Mouse (Mus musculus) MEL (cell line): Measurements from ENCODE around the gene Tph1. TPM values are rescaled to one million over a fixed set of nuclear protein-coding genes. Genes with fewer than 3 reads are reported as not detected.

ENCODE experiments used
- DNase-seq: peaks from one replicate; pipeline ENCODE4 v3.0.0; 2011; ENCODE audit warnings: low read depth, low spot score
- H3K27ac ChIP-seq: 2 replicates; pipeline ENCODE4 v1.5.1; 2012; ENCODE audit warnings: low read depth, mild to moderate bottlenecking, control low read depth, low read length, moderate library complexity; ENCODE audit not compliant: control insufficient read depth
- H3K27me3 ChIP-seq, 2 experiments: fragments of 150-350 bp in 1 of 2; sonication (generic) in 1 of 2; 2 replicates each; pipeline ENCODE4 v1.6.1; 2012; ENCODE audit warnings: low read length in 2 of 2, mild to moderate bottlenecking in 2 of 2, improper control_type of control experiment in 1 of 2, moderate library complexity in 1 of 2; ENCODE audit not compliant: insufficient read depth in 2 of 2, control insufficient read depth in 1 of 2
- H3K36me3 ChIP-seq, 2 experiments: 2 replicates each; pipeline ENCODE4 v1.6.1; 2012 to 2014; ENCODE audit warnings: low read length in 2 of 2, improper control_type of control experiment in 1 of 2, inconsistent platforms in 1 of 2, mild to moderate bottlenecking in 1 of 2; ENCODE audit not compliant: insufficient read depth in 2 of 2, control insufficient read depth in 1 of 2
- H3K4me1 ChIP-seq, 2 experiments: fragments of 150-350 bp in 1 of 2; sonication (generic) in 1 of 2; 2 replicates each; pipeline ENCODE4 v1.6.1; 2012; ENCODE audit warnings: low read length in 2 of 2, improper control_type of control experiment in 1 of 2, mild to moderate bottlenecking in 1 of 2; ENCODE audit not compliant: insufficient read depth in 2 of 2, control insufficient read depth in 1 of 2
- H3K4me3 ChIP-seq, 2 experiments: fragments of 150-350 bp in 1 of 2; sonication (generic) in 1 of 2; 2 replicates each; pipeline ENCODE4 v1.5.1; 2012; ENCODE audit warnings: low read depth in 2 of 2, low read length in 2 of 2, mild to moderate bottlenecking in 2 of 2, moderate library complexity in 2 of 2, control low read depth in 1 of 2, improper control_type of control experiment in 1 of 2; ENCODE audit not compliant: control insufficient read depth in 1 of 2, insufficient read depth in 1 of 2
- H3K79me2 ChIP-seq: 2 replicates; pipeline ENCODE4 v1.6.1; 2012; ENCODE audit warnings: mild to moderate bottlenecking, low read length, moderate library complexity; ENCODE audit not compliant: control insufficient read depth, poor library complexity, insufficient read depth
- H3K9ac ChIP-seq: 2 replicates; pipeline ENCODE4 v1.6.1; 2012; ENCODE audit warnings: low read depth, mild to moderate bottlenecking, control low read depth, low read length, moderate library complexity; ENCODE audit not compliant: control insufficient read depth, poor library complexity, severe bottlenecking
- H3K9me3 ChIP-seq: fragments of 150-350 bp; sonication (generic); replicated peaks from 2 replicates; pipeline ENCODE4 v1.6.1; 2012; ENCODE audit warnings: mild to moderate bottlenecking, low read length, improper control_type of control experiment, moderate library complexity; ENCODE audit not compliant: insufficient read depth
- BHLHE40 ChIP-seq: IDR thresholded peaks from 2 replicates; pipeline ENCODE4 v1.6.1; 2012; ENCODE audit warnings: low read depth, mild to moderate bottlenecking, inconsistent platforms, low read length, improper control_type of control experiment, borderline replicate concordance
- CHD1 ChIP-seq: IDR thresholded peaks from 2 replicates; pipeline ENCODE4 v1.6.1; 2012; ENCODE audit warnings: low read depth, mild to moderate bottlenecking, inconsistent platforms, low read length, improper control_type of control experiment
- CHD2 ChIP-seq: IDR thresholded peaks from 2 replicates; pipeline ENCODE4 v1.6.1; 2011; ENCODE audit warnings: low read length, improper control_type of control experiment
- CTCF ChIP-seq, 3 experiments: IDR thresholded peaks in 2 of 3; conservative IDR thresholded peaks in 1 of 3; 2 replicates each; pipeline ENCODE4 v1.5.1; 2011 to 2012; ENCODE audit warnings: low read length in 3 of 3, low read depth in 2 of 3, mild to moderate bottlenecking in 2 of 3, improper control_type of control experiment in 1 of 3, inconsistent platforms in 1 of 3, mixed read lengths in 1 of 3, moderate library complexity in 1 of 3; ENCODE audit not compliant: control insufficient read depth in 1 of 3, insufficient read depth in 1 of 3, poor library complexity in 1 of 3, severe bottlenecking in 1 of 3
- E2F4 ChIP-seq: IDR thresholded peaks from 2 replicates; pipeline ENCODE4 v1.6.1; 2011; ENCODE audit warnings: low read depth, low read length, improper control_type of control experiment, borderline replicate concordance
- ELF1 ChIP-seq: IDR thresholded peaks from 2 replicates; pipeline ENCODE4 v1.6.1; 2014; ENCODE audit warnings: low read depth, mild to moderate bottlenecking, inconsistent platforms, low read length, improper control_type of control experiment, moderate library complexity
- ETS1 ChIP-seq: IDR thresholded peaks from 2 replicates; pipeline ENCODE4 v1.6.1; 2012; ENCODE audit warnings: low read depth, mild to moderate bottlenecking, inconsistent platforms, low read length, improper control_type of control experiment, moderate library complexity
- GABPA ChIP-seq: IDR thresholded peaks from 2 replicates; pipeline ENCODE4 v1.6.1; 2012; ENCODE audit warnings: low read depth, mild to moderate bottlenecking, inconsistent platforms, low read length, improper control_type of control experiment, moderate library complexity
- GATA1 ChIP-seq: IDR thresholded peaks from 2 replicates; pipeline ENCODE4 v1.6.1; 2011; ENCODE audit warnings: low read depth, low read length, improper control_type of control experiment
- HCFC1 ChIP-seq: IDR thresholded peaks from 2 replicates; pipeline ENCODE4 v1.6.1; 2012; ENCODE audit warnings: low read depth, mild to moderate bottlenecking, inconsistent platforms, low read length, improper control_type of control experiment, moderate library complexity
- JUND ChIP-seq: IDR thresholded peaks from 2 replicates; pipeline ENCODE4 v1.6.1; 2011; ENCODE audit warnings: low read depth, mild to moderate bottlenecking, improper control_type of control experiment, low read length
- KAT2A ChIP-seq: conservative IDR thresholded peaks from 2 replicates; pipeline ENCODE4 v1.6.1; 2012; ENCODE audit warnings: low read depth, low read length, improper control_type of control experiment, inconsistent platforms
- MAZ ChIP-seq: IDR thresholded peaks from 2 replicates; pipeline ENCODE4 v1.6.1; 2012; ENCODE audit warnings: low read depth, mild to moderate bottlenecking, inconsistent platforms, low read length, improper control_type of control experiment
- MEF2A ChIP-seq: IDR thresholded peaks from 2 replicates; pipeline ENCODE4 v1.6.1; 2014; ENCODE audit warnings: low read depth, mild to moderate bottlenecking, inconsistent platforms, low read length, improper control_type of control experiment; ENCODE audit not compliant: poor library complexity, insufficient replicate concordance, severe bottlenecking; ENCODE audit errors: extremely low read depth
- MXI1 ChIP-seq: IDR thresholded peaks from 2 replicates; pipeline ENCODE4 v1.6.1; 2011; ENCODE audit warnings: mild to moderate bottlenecking, low read depth, low read length, improper control_type of control experiment
- MYC ChIP-seq: IDR thresholded peaks from 2 replicates; pipeline ENCODE4 v1.6.1; 2011; ENCODE audit warnings: low read depth, mild to moderate bottlenecking, low read length, improper control_type of control experiment, moderate library complexity
- NELFE ChIP-seq: IDR thresholded peaks from 2 replicates; pipeline ENCODE4 v1.6.1; 2011; ENCODE audit warnings: low read depth, low read length, improper control_type of control experiment
- NRF1 ChIP-seq: IDR thresholded peaks from 2 replicates; pipeline ENCODE4 v1.6.1; 2014; ENCODE audit warnings: low read depth, mild to moderate bottlenecking, inconsistent platforms, low read length, improper control_type of control experiment, moderate library complexity; ENCODE audit not compliant: poor library complexity, insufficient read depth, severe bottlenecking
- POLR2A ChIP-seq, 2 experiments: IDR thresholded peaks; 2 replicates each; pipeline ENCODE4 v1.6.1; 2011 to 2012; ENCODE audit warnings: low read length in 2 of 2, mild to moderate bottlenecking in 2 of 2, control low read depth in 1 of 2, improper control_type of control experiment in 1 of 2, low read depth in 1 of 2, moderate library complexity in 1 of 2; ENCODE audit not compliant: control insufficient read depth in 1 of 2, insufficient read depth in 1 of 2, poor library complexity in 1 of 2
- POLR2AphosphoS2 ChIP-seq: IDR thresholded peaks from 2 replicates; pipeline ENCODE4 v1.6.1; 2011; ENCODE audit warnings: low read length, improper control_type of control experiment
- RAD21 ChIP-seq: IDR thresholded peaks from 2 replicates; pipeline ENCODE4 v1.6.1; 2011; ENCODE audit warnings: mild to moderate bottlenecking, low read depth, low read length, improper control_type of control experiment
- RCOR1 ChIP-seq: IDR thresholded peaks from 2 replicates; pipeline ENCODE4 v1.6.1; 2012; ENCODE audit warnings: low read depth, mild to moderate bottlenecking, inconsistent platforms, low read length, improper control_type of control experiment
- SIN3A ChIP-seq: IDR thresholded peaks from 2 replicates; pipeline ENCODE4 v1.6.1; 2012; ENCODE audit warnings: low read length, improper control_type of control experiment, inconsistent platforms
- SMC3 ChIP-seq: IDR thresholded peaks from 2 replicates; pipeline ENCODE4 v1.6.1; 2011; ENCODE audit warnings: low read depth, low read length, improper control_type of control experiment
- TAL1 ChIP-seq: IDR thresholded peaks from 2 replicates; pipeline ENCODE4 v1.6.1; 2012; ENCODE audit warnings: mild to moderate bottlenecking, inconsistent platforms, low read length, moderate library complexity, mixed read lengths
- TBP ChIP-seq: IDR thresholded peaks from 2 replicates; pipeline ENCODE4 v1.8.0; 2011; ENCODE audit warnings: low read depth, low read length, improper control_type of control experiment
- TCF12 ChIP-seq: IDR thresholded peaks from 2 replicates; pipeline ENCODE4 v1.6.1; 2014; ENCODE audit warnings: low read depth, mild to moderate bottlenecking, inconsistent platforms, low read length, improper control_type of control experiment, moderate library complexity
- UBTF ChIP-seq: IDR thresholded peaks from 2 replicates; pipeline ENCODE4 v1.6.1; 2012; ENCODE audit warnings: low read depth, mild to moderate bottlenecking, inconsistent platforms, low read length, improper control_type of control experiment, moderate library complexity, borderline replicate concordance; ENCODE audit not compliant: insufficient read depth
- USF1 ChIP-seq: IDR thresholded peaks from 2 replicates; pipeline ENCODE4 v1.6.1; 2014; ENCODE audit warnings: low read depth, mild to moderate bottlenecking, inconsistent platforms, low read length, improper control_type of control experiment, moderate library complexity
- ZC3H11A ChIP-seq: IDR thresholded peaks from 2 replicates; pipeline ENCODE4 v1.6.1; 2012; ENCODE audit warnings: low read depth, mild to moderate bottlenecking, inconsistent platforms, low read length, improper control_type of control experiment
- ZMIZ1 ChIP-seq: IDR thresholded peaks from 2 replicates; pipeline ENCODE4 v1.6.1; 2012; ENCODE audit warnings: low read depth, mild to moderate bottlenecking, inconsistent platforms, low read length, improper control_type of control experiment, moderate library complexity
- ZNF384 ChIP-seq: IDR thresholded peaks from 2 replicates; pipeline ENCODE4 v1.6.1; 2012; ENCODE audit warnings: low read depth, mild to moderate bottlenecking, inconsistent platforms, low read length, improper control_type of control experiment
- polyA plus RNA-seq, 2 experiments: library from polyadenylated mRNA; stranded (reverse) in 1 of 2; unstranded in 1 of 2; fragments of >175 nt in 1 of 2; fragments of >200 nt in 1 of 2; gene quantifications; 2 replicates each; pipeline versions ENCODE4 v1.2.1 to v1.2.4; 2012; ENCODE audit warnings: low replicate concordance in 2 of 2, low read depth in 1 of 2; ENCODE audit not compliant: insufficient read length in 2 of 2, insufficient read depth in 1 of 2, missing spikeins in 1 of 2
- total RNA-seq: library from RNA; depleted of rRNA; stranded (reverse); fragments of 300-350 nt; gene quantifications from 2 replicates; pipeline ENCODE4 v1.2.3, GENCODE M21; 2012

Tph1 gene
- total and polyA plus RNA-seq, 3 experiments = 0.03 TPM; not detected in 2

- Histone ChIP-seq H3K27me3 (peaks cover 0 to 1% of the 10 kb centered on the region in 2 experiments; a peak in 1 of 4 replicates), H3K4me1 (peaks cover 0 to 6% of the 10 kb centered on the region in 2 experiments; a peak in 1 of 4 replicates), H3K4me3 (no peak overlapping the region), H3K36me3 (no peaks in the 10 kb centered on the region), H3K9ac (no peak overlapping the region), H3K9me3 (no peaks in the 10 kb centered on the region), H3K79me2 (no peaks in the 10 kb centered on the region), H3K27ac (no peak overlapping the region)
- TF ChIP-seq TAL1 (no peak), HCFC1 (no peak), CTCF (IDR thresholded peaks at IDR 0.05 in 2 of 3, conservative IDR thresholded peaks at IDR 0.05 in 1 of 3; ENCODE audit: control insufficient read depth in 1 of 3, insufficient read depth in 1 of 3, low read depth in 2 of 3, low read length in 3 of 3, poor library complexity in 1 of 3, severe bottlenecking in 1 of 3) (no peak), MEF2A (no peak), GATA1 (no peak), NELFE (no peak), ELF1 (no peak), NRF1 (no peak), BHLHE40 (no peak)
- no peak for DNase-seq
Observed at GRCm38 (mm10) chr7:46661591-46662090, 10.7 kb downstream of the Tph1 start.

- Histone ChIP-seq H3K4me1 (peaks cover 9 to 25% of the 10 kb centered on the region in 2 experiments), H3K4me3 (no peak overlapping the region), H3K36me3 (peaks cover 0 to 19% of the 10 kb centered on the region in 2 experiments; a peak in 2 of 4 replicates), H3K27me3 (no peaks in the 10 kb centered on the region), H3K27ac (peak overlapping the region; percentile 41), H3K79me2 (no peaks in the 10 kb centered on the region), H3K9me3 (no peaks in the 10 kb centered on the region), H3K9ac (no peak overlapping the region)
- DNase-seq = peak; percentile 66
- TF ChIP-seq ZNF384 = no peak
- no peak for TF ChIP-seq POLR2AphosphoS2
- peak; percentile 99 for TF ChIP-seq JUND
- TF ChIP-seq TBP = no peak
- TF ChIP-seq CHD1 = no peak
- TF ChIP-seq RAD21 = no peak
- TF ChIP-seq RCOR1 = peak; percentile 84
- TF ChIP-seq ZMIZ1 = no peak
- TF ChIP-seq CHD2 = peak; percentile 61; the same call in 1 of the 2 replicates
- TF ChIP-seq KAT2A = no peak
- TF ChIP-seq HCFC1 = peak; percentile 61; the same call in 1 of the 2 replicates
- TF ChIP-seq GABPA = 0 out of 2 replicates have a peak, but pooled peaks have one; percentile 31
- TF ChIP-seq UBTF = no peak
- TF ChIP-seq ELF1 = peak; percentile 47; the same call in 1 of the 2 replicates
- no peak for TF ChIP-seq NRF1
- TF ChIP-seq MYC = no peak
- 0 out of 2 replicates have a peak, but pooled peaks have one; percentile 1 for TF ChIP-seq ZC3H11A
- peak; percentile 95 for TF ChIP-seq ETS1
- peak; percentile 77; the same call in 1 of the 2 replicates for TF ChIP-seq SIN3A
- TF ChIP-seq TCF12 = peak; percentile 81
- no peak for TF ChIP-seq USF1
- no peak for TF ChIP-seq NELFE
- TF ChIP-seq MXI1 = no peak; the same call in 1 of the 2 replicates
- TF ChIP-seq POLR2A (IDR thresholded peaks at IDR 0.05; ENCODE audit: control insufficient read depth in 1 of 2, insufficient read depth in 1 of 2, low read depth in 1 of 2, low read length in 2 of 2, poor library complexity in 1 of 2) = no peak
- TF ChIP-seq MAZ = peak; percentile 95
- no peak for TF ChIP-seq E2F4
- TF ChIP-seq SMC3 = no peak; the same call in 1 of the 2 replicates
Observed at GRCm38 (mm10) chr7:46652279-46652678, 20.1 kb downstream of the Tph1 start.
